Mouse (Mus musculus) cortical plate, adult 2 months (tissue): ENCODE results near the gene Fgf10. TPM values are rescaled to one million over a fixed set of nuclear protein-coding genes. Genes with fewer than 3 reads are reported as not detected.

Experiments
- H3K27ac ChIP-seq: fragments of 200-500 bp; 2 replicates; pipeline ENCODE4 v1.5.1; 2012; ENCODE audit warnings: low read length, control low read depth, inconsistent platforms; ENCODE audit not compliant: insufficient read depth
- H3K4me1 ChIP-seq: fragments of 200-500 bp; 2 replicates; pipeline ENCODE4 v1.6.1; 2011; ENCODE audit warnings: low read length; ENCODE audit not compliant: control insufficient read depth, insufficient read depth
- H3K4me3 ChIP-seq: fragments of 200-500 bp; 2 replicates; pipeline ENCODE4 v1.5.1; 2011; ENCODE audit warnings: mild to moderate bottlenecking, low read length, control low read depth; ENCODE audit not compliant: insufficient read depth
- CTCF ChIP-seq: fragments of 200-500 bp; IDR thresholded peaks from 2 replicates; pipeline ENCODE4 v1.5.1; 2011; ENCODE audit warnings: mild to moderate bottlenecking, control low read depth, low read length; ENCODE audit not compliant: insufficient read depth; ENCODE audit errors: extremely low read depth
- POLR2A ChIP-seq: fragments of 200-500 bp; IDR thresholded peaks from 2 replicates; pipeline ENCODE4 v1.6.1; 2011; ENCODE audit warnings: mild to moderate bottlenecking, low read length, control low read depth; ENCODE audit not compliant: insufficient read depth; ENCODE audit errors: extremely low read depth
- polyA plus RNA-seq: library from polyadenylated mRNA; depleted of rRNA; stranded (reverse); fragments of >200 nt; gene quantifications from 2 replicates; pipeline ENCODE4 v1.2.3, GENCODE M21; 2012

Gene Fgf10
- polyA plus RNA-seq, 1 experiment: 2.2 TPM

DNA sequence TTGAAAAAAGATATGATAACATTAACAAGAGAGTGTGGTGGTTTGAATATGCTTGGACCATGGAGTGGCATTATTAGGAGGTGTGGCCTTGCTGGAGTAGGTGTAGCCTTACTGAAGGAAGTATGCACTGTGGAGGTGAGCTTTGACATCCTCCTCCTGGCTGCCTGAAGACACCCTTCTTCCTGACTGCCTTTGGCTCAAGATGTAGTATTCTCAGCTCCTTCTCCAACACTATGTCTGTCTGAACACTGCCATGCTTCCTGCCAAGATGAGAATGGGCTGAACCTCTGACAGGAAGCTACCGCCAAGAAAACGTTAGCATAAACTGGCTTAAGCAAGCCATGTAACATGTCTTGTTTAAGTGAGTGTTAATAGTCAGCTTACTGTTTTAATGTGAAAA is 153.5 kb downstream of the Fgf10 start:
- no peak overlapping the region for H3K27ac ChIP-seq
- H3K4me1 ChIP-seq: no peaks in the 10 kb centered on the region
- H3K4me3 ChIP-seq: no peak overlapping the region
- TF ChIP-seq CTCF (no peak), POLR2A (no peak)

DNA sequence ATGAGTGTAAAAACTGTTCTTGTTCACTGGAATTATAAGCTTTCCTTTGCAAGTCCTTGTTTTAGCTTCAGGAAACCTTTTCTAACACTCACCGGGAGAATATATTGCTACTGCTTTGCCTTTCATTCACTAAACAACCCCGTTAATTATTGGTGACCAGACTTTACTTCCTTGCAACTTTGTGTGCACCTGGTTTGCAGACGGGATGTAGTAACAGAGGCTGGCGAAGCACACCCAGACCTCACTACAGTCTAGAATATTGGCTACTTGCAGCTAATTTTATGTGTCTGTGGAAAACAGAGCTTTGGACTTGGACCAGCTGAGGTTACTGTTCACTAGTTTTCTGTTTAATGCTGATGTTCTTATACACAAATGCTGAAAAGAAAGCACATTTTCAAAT is 155.5 kb downstream of the Fgf10 start:
- Histone ChIP-seq H3K4me1 (no peaks in the 10 kb centered on the region), H3K27ac (no peak overlapping the region), H3K4me3 (no peak overlapping the region)
- TF ChIP-seq CTCF (no peak), POLR2A (no peak)

DNA sequence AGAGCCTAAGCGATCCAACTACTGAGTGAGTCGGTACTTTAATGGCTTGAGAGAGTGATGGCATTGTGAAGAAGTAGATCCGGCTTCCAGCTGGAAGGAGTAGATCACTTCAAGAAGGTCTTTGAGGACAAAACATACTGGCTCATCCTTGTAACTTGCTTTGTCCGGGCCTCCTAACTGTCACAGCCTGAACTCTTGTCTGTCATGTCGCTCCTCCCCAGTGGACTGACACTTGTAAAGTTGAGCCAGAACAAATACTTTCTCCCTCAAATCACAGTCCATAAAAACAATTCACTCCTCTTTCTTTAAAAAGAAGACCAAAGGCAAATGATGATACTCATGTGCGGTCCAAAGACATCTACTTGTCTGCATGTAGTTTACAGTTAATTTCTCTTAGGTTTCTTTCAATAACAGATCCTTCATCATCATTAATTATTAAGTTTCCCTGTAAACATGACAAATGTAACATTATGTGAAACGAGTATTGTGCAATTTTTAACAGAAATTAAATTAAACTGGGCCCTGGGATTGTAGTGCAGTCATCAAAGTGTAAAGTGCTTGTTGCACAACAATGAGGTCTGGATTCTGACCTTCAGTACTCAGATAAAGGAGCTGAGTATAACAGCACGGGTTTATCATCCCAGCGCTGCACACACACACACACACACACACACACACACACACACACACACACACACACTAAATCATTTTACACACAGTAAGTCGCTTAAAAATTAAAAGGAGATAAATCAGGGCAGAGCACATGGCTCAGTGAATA is 159.2 kb downstream of the Fgf10 start:
- Histone ChIP-seq H3K27ac (no peak overlapping the region), H3K4me3 (no peak overlapping the region), H3K4me1 (no peaks in the 10 kb centered on the region)
- TF ChIP-seq POLR2A (no peak), CTCF (no peak)

DNA sequence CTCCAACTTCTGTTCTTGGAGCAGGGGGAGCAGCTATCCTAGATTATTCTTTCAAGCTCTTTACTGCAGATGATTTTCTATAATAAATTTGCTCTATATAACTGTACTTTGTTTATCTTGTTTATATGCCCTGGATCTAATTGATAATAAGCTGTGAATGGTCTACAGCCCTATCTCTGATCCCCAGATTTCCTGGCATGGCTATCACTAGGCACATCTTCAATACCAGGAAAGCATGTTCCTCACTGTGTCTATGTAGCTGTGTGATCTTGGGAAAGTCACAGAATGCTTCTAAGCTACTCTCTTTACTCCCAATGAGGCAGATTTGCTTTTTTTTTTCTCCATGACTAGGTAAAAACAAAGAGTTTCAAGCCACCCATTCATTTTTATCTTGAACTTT is 164.4 kb downstream of the Fgf10 start:
- Histone ChIP-seq H3K4me3 (no peak overlapping the region), H3K27ac (no peak overlapping the region), H3K4me1 (no peaks in the 10 kb centered on the region)
- no peak for TF ChIP-seq CTCF
- no peak for TF ChIP-seq POLR2A

DNA sequence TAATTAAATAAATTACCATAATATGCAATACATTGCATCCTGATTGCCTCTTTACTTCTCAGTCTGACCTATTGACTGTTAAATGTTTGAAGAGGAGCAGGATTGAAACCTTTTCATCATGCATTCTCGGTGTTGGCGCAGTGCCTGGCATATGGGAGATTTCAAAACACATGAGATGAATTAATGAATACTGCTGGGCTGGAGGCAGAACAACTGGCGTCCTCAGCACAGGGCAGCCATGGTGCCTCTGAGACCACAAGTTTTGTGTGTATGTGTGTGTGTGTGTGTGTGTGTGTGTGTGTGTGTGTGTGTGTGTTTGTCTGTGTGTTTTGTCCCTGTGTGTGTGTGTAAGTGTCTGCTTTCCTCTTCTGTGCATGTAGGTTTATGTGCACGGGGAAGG is 165.5 kb downstream of the Fgf10 start:
- no peak for TF ChIP-seq CTCF
- no peak for TF ChIP-seq POLR2A
- Histone ChIP-seq H3K4me1 (no peaks in the 10 kb centered on the region), H3K27ac (no peak overlapping the region), H3K4me3 (no peak overlapping the region)
